Comparison of ENCODE assay signal across 8 mouse cellular contexts in genomic region chr9:32940919-32941767, GRCm38 (mm10).
DNase-seq lines count a peak whose midpoint lies in the region; ATAC-seq and TF ChIP-seq lines count a peak whose summit lies in the region.

No protein-coding gene starts in this region.

- peak; percentile 61 for DNase-seq in lung, embryonic 14.5 days
- DNase-seq in lung, adult 2 months, result no peak
- no peak for DNase-seq in adipocyte (ENCODE audit: low spot score)
- DNase-seq in left cerebral cortex, postnatal 10 days (ENCODE audit: extremely low spot score in 1 of 2, low spot score in 2 of 2), result no peak
- no peak for DNase-seq in frontal cortex, postnatal 10 days (ENCODE audit: low spot score in 2 of 2)

- 18% methylated on average over 12 of the region's 12 CpGs for WGBS in lung, embryonic 14.5 days
- 16% methylated on average over 12 of the region's 12 CpGs for WGBS in lung, adult 2 months
- 35% methylated on average over 12 of the region's 12 CpGs for WGBS in heart, embryonic 15.5 days
- WGBS in liver, embryonic 16.5 days (ENCODE audit: insufficient replicate concordance), result 39% methylated on average over 12 of the region's 12 CpGs
- 19% methylated on average over 12 of the region's 12 CpGs for WGBS in stomach, embryonic 16.5 days

- H3K4me1 ChIP-seq in lung, embryonic 14.5 days (ENCODE audit: insufficient read depth), result peaks cover 9% of the 10 kb centered on the region
- peaks cover 11% of the 10 kb centered on the region for H3K4me1 ChIP-seq in lung, adult 2 months (ENCODE audit: control insufficient read depth, insufficient read depth, low read length)
- H3K4me1 ChIP-seq in heart, embryonic 15.5 days (replicated peaks), result peaks cover 13% of the 10 kb centered on the region
- no peaks in the 10 kb centered on the region; the same call in none of the 2 replicates for H3K4me1 ChIP-seq in liver, embryonic 16.5 days (ENCODE audit: control insufficient read depth, low read depth, low read length)
- H3K4me1 ChIP-seq in stomach, embryonic 16.5 days (ENCODE audit: control insufficient read depth, insufficient read depth, low read length), result peaks cover 3% of the 10 kb centered on the region

- no peak for TF ChIP-seq CTCF in lung, embryonic 14.5 days (IDR thresholded peaks at IDR 0.05; ENCODE audit: low read depth)
- TF ChIP-seq CTCF in lung, adult 2 months (IDR thresholded peaks at IDR 0.05; ENCODE audit: insufficient read depth, low read length), result no peak

- H3K27me3 ChIP-seq in lung, embryonic 14.5 days (ENCODE audit: insufficient read depth, low read length), result no peaks in the 10 kb centered on the region
- no peaks in the 10 kb centered on the region for H3K27me3 ChIP-seq in heart, embryonic 15.5 days
- no peaks in the 10 kb centered on the region for H3K27me3 ChIP-seq in liver, embryonic 16.5 days (ENCODE audit: control insufficient read depth, insufficient read depth, low read depth, low read length)
- H3K27me3 ChIP-seq in stomach, embryonic 16.5 days (ENCODE audit: control insufficient read depth, insufficient read depth, low read length), result no peaks in the 10 kb centered on the region

- intact Hi-C loops in left cerebral cortex, postnatal 10 days (cut with DNase I), result loop anchor here (2.0 to 10.0 kb wide), 5 partner anchors 141 to 536 kb away; no protein-coding TSS in a partner anchor

- TF ChIP-seq POLR2A in lung, adult 2 months (IDR thresholded peaks at IDR 0.05; ENCODE audit: borderline replicate concordance, extremely low read depth, low read depth, low read length), result no peak

- peak overlapping the region; percentile 67 for H3K4me2 ChIP-seq in lung, embryonic 14.5 days
- H3K4me2 ChIP-seq in heart, embryonic 15.5 days, result peak overlapping the region; percentile 68
- H3K4me2 ChIP-seq in liver, embryonic 16.5 days (ENCODE audit: low read depth, low read length), result no peak overlapping the region
- peak overlapping the region; percentile 60 for H3K4me2 ChIP-seq in stomach, embryonic 16.5 days (ENCODE audit: low read depth, low read length)

- H3K36me3 ChIP-seq in lung, embryonic 14.5 days (ENCODE audit: insufficient read depth), result no peaks in the 10 kb centered on the region
- no peaks in the 10 kb centered on the region for H3K36me3 ChIP-seq in heart, embryonic 15.5 days
- no peaks in the 10 kb centered on the region for H3K36me3 ChIP-seq in liver, embryonic 16.5 days (ENCODE audit: control insufficient read depth, insufficient read depth)
- H3K36me3 ChIP-seq in stomach, embryonic 16.5 days (ENCODE audit: control insufficient read depth, insufficient read depth, low read length), result no peaks in the 10 kb centered on the region

- H3K4me3 ChIP-seq in lung, embryonic 14.5 days (ENCODE audit: low read depth, low read length), result peak overlapping the region; percentile 39
- H3K4me3 ChIP-seq in lung, adult 2 months (replicated peaks; ENCODE audit: extremely low read depth, low read depth, low read length), result no peak overlapping the region
- H3K4me3 ChIP-seq in heart, embryonic 15.5 days, result peak overlapping the region; percentile 61
- H3K4me3 ChIP-seq in liver, embryonic 16.5 days (ENCODE audit: low read depth, low read length), result no peak overlapping the region
- peak overlapping the region; percentile 54 for H3K4me3 ChIP-seq in stomach, embryonic 16.5 days (replicated peaks; ENCODE audit: low read length)

- no peaks in the 10 kb centered on the region for H3K9me3 ChIP-seq in lung, embryonic 14.5 days (ENCODE audit: low read depth, low read length)
- no peaks in the 10 kb centered on the region for H3K9me3 ChIP-seq in heart, embryonic 15.5 days (replicated peaks)
- no peaks in the 10 kb centered on the region for H3K9me3 ChIP-seq in liver, embryonic 16.5 days (replicated peaks; ENCODE audit: control insufficient read depth, low read length)
- H3K9me3 ChIP-seq in stomach, embryonic 16.5 days (replicated peaks; ENCODE audit: control insufficient read depth, low read length), result no peaks in the 10 kb centered on the region

- peak; percentile 71 for ATAC-seq in lung, embryonic 14.5 days (ENCODE audit: insufficient read depth)
- ATAC-seq in heart, embryonic 15.5 days (replicated peaks; ENCODE audit: insufficient number of reproducible peaks, insufficient read depth, low FRiP score, low read depth), result peak; percentile 56; the same call in 1 of the 2 replicates
- peak; percentile 48 for ATAC-seq in liver, embryonic 16.5 days (ENCODE audit: low read depth)
- peak; percentile 39; the same call in 1 of the 2 replicates for ATAC-seq in stomach, embryonic 16.5 days (ENCODE audit: insufficient read depth, low FRiP score)

- H3K27ac ChIP-seq in lung, embryonic 14.5 days (ENCODE audit: low read depth), result no peak overlapping the region; the same call in 1 of the 2 replicates
- peak overlapping the region; percentile 69 for H3K27ac ChIP-seq in heart, embryonic 15.5 days
- H3K27ac ChIP-seq in liver, embryonic 16.5 days (ENCODE audit: low read length), result peak overlapping the region; percentile 39
- no peak overlapping the region for H3K27ac ChIP-seq in stomach, embryonic 16.5 days (ENCODE audit: low read length)

- peak overlapping the region; percentile 7 for H3K9ac ChIP-seq in lung, embryonic 14.5 days
- no peak overlapping the region for H3K9ac ChIP-seq in heart, embryonic 15.5 days
- H3K9ac ChIP-seq in liver, embryonic 16.5 days (ENCODE audit: low read depth, low read length), result no peak overlapping the region
- 0 out of 2 replicates have a peak overlapping the region, but pooled peaks have one; percentile 5 for H3K9ac ChIP-seq in stomach, embryonic 16.5 days (ENCODE audit: low read length)

Comparison
In these comparisons a context has a peak if more than half of its experiments do, and no peak if none do; other contexts are left out.
1. H3K4me3 ChIP-seq: peak in lung, embryonic 14.5 days (single experiment), heart, embryonic 15.5 days (single experiment) and stomach, embryonic 16.5 days (single experiment); none in lung, adult 2 months (single experiment) and liver, embryonic 16.5 days (single experiment).
2. H3K27ac ChIP-seq: peak in heart, embryonic 15.5 days (single experiment) and liver, embryonic 16.5 days (single experiment); none in lung, embryonic 14.5 days (single experiment) and stomach, embryonic 16.5 days (single experiment).
3. H3K9ac ChIP-seq: peak in lung, embryonic 14.5 days (single experiment) and stomach, embryonic 16.5 days (single experiment); none in heart, embryonic 15.5 days (single experiment) and liver, embryonic 16.5 days (single experiment).
4. Peak in every context shown above with its lines, with median percentiles within 50 percentile points of each other: ATAC-seq.